Mouse (Mus musculus): ENCODE results near the gene Ak3.

Ak3 gene

DNA sequence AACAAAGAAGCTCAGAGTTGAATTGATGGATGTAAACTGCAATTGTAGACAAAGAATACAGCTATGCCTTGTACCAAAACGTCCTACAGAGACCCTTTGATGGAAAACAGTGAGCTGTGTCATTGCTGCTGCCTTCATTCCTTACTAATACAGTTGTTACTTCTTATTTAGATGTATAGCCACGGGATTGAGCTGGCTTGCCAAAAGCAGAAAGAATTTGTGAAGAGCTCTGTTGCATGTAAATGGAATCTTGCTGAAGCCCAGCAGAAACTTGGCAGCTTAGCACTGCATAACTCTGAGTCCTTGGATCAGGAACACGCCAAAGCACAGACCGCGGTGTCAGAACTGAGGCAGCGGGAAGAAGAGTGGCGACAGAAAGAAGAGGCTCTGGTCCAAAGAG, 52.9 kb downstream of the Ak3 start:
- peak; percentile 88 for DNase-seq (ENCODE audit: inconsistent ontology term)

DNA sequence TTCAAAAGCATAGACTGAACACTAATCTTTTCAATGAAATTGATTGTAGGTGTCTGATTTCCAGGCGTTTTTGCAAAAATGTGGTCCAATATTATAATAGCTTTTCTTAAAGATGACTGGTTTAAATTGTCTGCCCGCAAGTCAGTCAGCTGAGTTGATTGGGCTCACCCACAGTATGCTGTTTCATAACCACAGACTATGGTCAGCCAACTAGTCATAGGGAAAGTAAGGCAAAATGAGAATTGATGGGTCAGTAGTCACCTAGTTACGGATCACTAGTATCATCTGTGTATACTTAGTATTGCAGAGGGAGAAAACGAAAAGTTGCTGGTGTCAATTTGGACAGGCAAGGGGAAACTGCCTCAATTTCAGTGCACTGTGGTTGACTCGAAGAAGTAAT, 56.4 kb downstream of the Ak3 start:
- DNase-seq (ENCODE audit: inconsistent ontology term): no peak

DNA sequence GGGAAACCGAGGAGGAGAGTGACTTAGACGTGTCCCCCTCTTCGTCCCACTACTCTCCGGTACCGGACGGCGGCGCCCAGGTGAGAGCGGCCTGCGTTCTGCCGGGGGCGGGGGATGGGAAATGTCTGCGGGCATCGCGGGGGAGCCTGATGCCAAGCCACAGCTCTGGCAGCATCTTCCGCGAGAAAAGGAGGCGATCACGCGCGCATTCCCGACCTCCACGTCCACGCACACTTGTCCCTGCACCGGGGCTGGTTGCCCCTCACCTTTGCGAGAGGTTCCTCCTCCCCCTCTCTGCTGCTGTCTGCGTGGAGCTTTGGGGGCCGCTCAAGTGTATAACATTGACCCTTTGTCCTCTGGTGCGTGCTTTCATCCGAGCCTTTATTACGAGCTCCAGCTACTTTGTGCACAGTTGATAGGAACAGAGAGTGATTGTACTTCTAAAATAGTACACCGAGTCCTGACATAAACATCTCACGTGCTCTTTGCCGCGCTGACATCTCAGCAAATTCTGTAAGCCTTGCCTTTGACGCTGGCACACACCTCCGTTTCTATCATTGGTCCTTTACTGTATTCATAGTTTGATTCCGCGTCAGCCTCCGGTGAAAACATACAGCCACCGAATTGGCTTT, 57.1 kb downstream of the Ak3 start:
- DNase-seq (ENCODE audit: inconsistent ontology term): peak; percentile 46

DNA sequence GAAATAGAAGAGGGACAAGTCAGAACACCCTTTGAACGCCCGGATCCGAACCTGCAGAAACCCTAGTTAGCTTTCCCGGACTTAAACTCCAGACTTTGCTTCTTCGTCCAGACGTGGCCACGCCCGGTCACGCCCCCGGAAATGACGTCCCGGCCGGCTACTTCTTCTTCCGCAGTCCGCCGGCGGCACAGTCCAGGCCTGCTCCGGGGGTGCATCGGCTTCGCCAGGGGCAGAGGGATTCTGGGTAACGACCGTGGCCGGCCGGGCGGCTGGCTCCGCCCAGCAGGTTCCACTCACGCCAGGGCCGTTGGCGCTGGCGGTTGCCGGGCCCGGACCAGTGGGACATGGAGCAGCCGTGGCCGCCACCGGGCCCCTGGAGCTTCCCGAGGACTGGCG, 57.6 kb downstream of the Ak3 start, which contains the start of gene Cdc37l1:
Gene Cdc37l1, plus strand, starts transcription at position 159 of the 396 bp plus-strand sequence.
- peak; percentile 97 for DNase-seq (ENCODE audit: inconsistent ontology term)

DNA sequence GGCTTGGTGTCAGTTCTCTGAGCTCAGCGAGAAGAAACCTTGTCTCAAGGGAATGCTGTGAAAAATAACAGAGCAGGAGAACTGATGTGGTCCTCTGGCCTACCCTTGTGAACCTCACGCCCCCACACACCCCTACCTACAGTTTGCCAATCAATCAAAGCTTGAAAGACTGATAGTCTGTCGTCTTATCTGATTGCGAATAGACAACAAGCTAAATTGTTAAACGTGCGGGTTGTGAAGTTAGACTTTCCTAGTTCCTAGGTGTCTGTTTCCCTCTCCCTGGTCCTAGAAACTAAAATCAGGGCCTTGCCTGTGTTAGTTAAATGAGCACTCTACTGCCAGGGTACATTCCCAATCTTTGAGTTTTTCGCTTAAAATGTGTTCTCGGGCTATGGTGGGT, 58.2 kb downstream of the Ak3 start:
- no peak for DNase-seq (ENCODE audit: inconsistent ontology term)

DNA sequence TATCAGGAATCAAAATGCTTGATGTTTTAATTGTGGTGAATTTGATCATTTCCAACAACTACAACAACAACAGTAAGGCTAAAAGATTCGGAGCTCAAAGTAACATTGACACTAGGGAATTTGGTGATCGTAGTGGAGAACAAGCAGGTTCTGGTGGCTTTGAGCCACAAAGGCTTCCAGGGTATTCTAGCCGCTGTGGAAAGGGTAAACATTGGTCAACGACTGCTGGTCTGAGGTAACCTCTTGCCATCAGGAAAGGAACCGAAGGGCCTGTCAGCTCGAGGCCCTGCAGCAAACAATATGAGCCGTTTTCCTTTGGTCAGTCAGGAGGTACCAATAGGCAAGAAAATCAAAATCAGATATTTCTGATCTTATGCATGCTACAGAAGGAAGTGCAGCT, 65.1 kb downstream of the Ak3 start:
- no peak for DNase-seq (ENCODE audit: inconsistent ontology term)

DNA sequence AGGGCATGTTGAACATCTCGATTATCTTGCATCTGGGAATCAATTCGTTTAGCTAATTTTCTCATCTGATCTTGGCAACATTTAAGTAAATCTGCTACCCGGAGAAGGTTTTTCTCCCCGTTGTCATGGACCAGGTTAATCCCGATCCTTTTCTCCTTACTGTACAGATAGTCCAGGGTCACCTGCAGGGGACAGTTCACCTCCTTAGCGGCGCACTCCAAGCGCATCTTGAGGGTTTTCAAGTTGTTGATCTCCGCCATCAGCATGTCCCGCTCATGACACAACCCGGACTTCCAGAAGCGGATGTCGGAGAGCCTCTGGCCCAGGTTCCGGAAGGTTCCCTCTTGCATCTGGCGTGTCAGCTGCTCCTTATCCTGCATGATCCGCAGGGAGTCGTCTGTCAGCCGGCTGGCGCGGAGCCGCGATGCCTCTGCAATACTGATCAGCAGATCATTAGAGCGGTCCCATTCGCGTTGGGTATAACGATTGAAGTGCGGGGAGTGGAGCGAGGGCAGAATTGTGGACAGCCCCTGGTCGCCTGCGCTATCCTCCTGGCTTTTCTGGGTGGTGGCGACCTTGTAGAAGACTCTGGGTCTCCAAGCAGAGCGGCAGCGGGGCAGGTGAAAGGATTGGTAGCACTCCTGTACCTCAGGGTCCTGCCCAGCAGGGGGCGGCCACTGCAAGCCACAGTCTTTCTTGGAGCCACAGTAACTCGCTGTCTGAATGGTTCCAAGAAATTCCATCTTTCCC, 72.7 kb downstream of the Ak3 start:
- peak; percentile 74 for DNase-seq (ENCODE audit: inconsistent ontology term)
